Mouse (Mus musculus) G1E (cell line): ENCODE data around the gene Ppm1h. TPM values are rescaled to one million over a fixed set of nuclear protein-coding genes. Genes with fewer than 3 reads are reported as not detected.

Experiments
- ATAC-seq: 2 replicates; pipeline ENCODE4 v1.8.0; 2016; ENCODE audit warnings: mild to moderate bottlenecking; ENCODE audit not compliant: insufficient number of reproducible peaks, poor library complexity, low FRiP score, severe bottlenecking; ENCODE audit errors: extremely low read depth
- DNase-seq: peaks from one replicate; pipeline ENCODE4 v3.0.0; 2012; ENCODE audit warnings: low spot score
- H3K27me3 ChIP-seq: 2 replicates; pipeline ENCODE4 v1.6.1; 2012; ENCODE audit warnings: mild to moderate bottlenecking, low read length, inconsistent platforms; ENCODE audit not compliant: insufficient read depth
- H3K36me3 ChIP-seq: replicated peaks from 2 replicates; pipeline ENCODE3; 2012; ENCODE audit warnings: mild to moderate bottlenecking, inconsistent platforms
- H3K4me1 ChIP-seq: 2 replicates; pipeline ENCODE4 v1.6.1; 2012; ENCODE audit warnings: low read depth, low read length, inconsistent platforms, mixed read lengths; ENCODE audit not compliant: insufficient read depth
- H3K4me3 ChIP-seq: 2 replicates; pipeline ENCODE4 v1.5.1; 2012; ENCODE audit warnings: low read depth, mild to moderate bottlenecking, inconsistent platforms, low read length, moderate library complexity, mixed read lengths
- H3K9me3 ChIP-seq: replicated peaks from 2 replicates; pipeline ENCODE4 v1.6.1; 2012; ENCODE audit warnings: inconsistent platforms
- CTCF ChIP-seq: IDR thresholded peaks from 2 replicates; pipeline ENCODE4 v1.5.1; 2012; ENCODE audit warnings: low read depth, low read length, inconsistent platforms, mixed read lengths
- GATA1 ChIP-seq: IDR thresholded peaks from 2 replicates; pipeline ENCODE4 v1.6.1; 2012; ENCODE audit warnings: borderline replicate concordance, low read length, inconsistent platforms, mixed read lengths
- GATA2 ChIP-seq: IDR thresholded peaks from 2 replicates; pipeline ENCODE4 v1.6.1; 2012; ENCODE audit warnings: low read depth, low read length, inconsistent platforms, borderline replicate concordance
- POLR2AphosphoS5 ChIP-seq: IDR thresholded peaks from 2 replicates; pipeline ENCODE4 v1.6.1; 2012; ENCODE audit warnings: low read depth, low read length, inconsistent platforms; ENCODE audit not compliant: insufficient replicate concordance
- TAL1 ChIP-seq: conservative IDR thresholded peaks from 2 replicates; pipeline ENCODE4 v1.6.1; 2012; ENCODE audit warnings: low read depth, low read length, inconsistent platforms, mixed read lengths
- polyA plus RNA-seq: library from polyadenylated mRNA; stranded (reverse); fragments of >175 nt; gene quantifications from 2 replicates; pipeline ENCODE4 v1.2.3, GENCODE M21; 2012
- total RNA-seq, 2 experiments: library from RNA; stranded (forward) in 1 of 2; stranded (reverse) in 1 of 2; fragments of 200-1000 nt in 1 of 2; fragments of >200 nt in 1 of 2; fragmentation: Nextera tagmentation in 1 of 2; gene quantifications; 2 replicates each; pipeline ENCODE4 v1.2.3; 2014 to 2017

Ppm1h gene
- total and polyA plus RNA-seq, 3 experiments, result 0.27 TPM; not detected in 2

DNA sequence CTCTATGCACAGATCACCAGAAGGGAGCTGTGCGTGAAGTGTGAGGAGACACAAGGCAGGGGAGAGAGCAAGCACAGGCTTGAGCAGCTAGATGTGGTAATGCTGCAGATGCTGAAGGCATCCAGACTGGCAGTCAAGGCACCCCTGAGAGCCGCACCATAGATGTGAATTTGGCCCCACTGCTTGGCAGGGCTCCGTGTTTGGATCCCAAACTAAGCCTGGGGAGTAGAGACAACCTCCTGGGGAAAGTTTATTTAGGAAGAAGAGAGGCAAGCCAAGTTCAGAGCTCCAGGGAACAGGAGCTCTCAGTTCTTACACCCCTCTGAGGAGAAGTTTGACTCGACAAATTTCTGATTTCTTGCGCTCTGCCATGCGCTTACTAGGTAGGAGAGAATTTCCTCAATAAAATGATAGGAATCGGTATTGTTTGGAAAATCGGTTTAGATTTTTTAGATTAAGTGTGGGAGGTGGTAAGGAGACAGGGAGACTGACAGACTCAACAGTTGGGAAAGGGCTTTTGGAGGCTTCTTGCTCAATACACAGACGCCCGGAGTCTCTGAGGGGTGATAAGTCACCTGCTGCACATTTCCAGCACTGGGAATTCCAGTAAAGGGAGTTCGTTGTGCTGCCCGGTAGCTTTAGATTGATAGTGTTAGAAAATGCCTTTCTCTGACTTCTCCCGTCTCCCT is 89.8 kb downstream of the Ppm1h start:
- ATAC-seq (no peak), DNase-seq (no peak)
- Histone ChIP-seq H3K9me3 (peaks cover 39% of the 10 kb centered on the region), H3K4me1 (no peaks in the 10 kb centered on the region), H3K36me3 (no peaks in the 10 kb centered on the region), H3K4me3 (no peak overlapping the region), H3K27me3 (no peaks in the 10 kb centered on the region)
- no peak for TF ChIP-seq CTCF
- TF ChIP-seq TAL1, result no peak
- no peak for TF ChIP-seq POLR2AphosphoS5
- no peak for TF ChIP-seq GATA1
- TF ChIP-seq GATA2, result no peak

DNA sequence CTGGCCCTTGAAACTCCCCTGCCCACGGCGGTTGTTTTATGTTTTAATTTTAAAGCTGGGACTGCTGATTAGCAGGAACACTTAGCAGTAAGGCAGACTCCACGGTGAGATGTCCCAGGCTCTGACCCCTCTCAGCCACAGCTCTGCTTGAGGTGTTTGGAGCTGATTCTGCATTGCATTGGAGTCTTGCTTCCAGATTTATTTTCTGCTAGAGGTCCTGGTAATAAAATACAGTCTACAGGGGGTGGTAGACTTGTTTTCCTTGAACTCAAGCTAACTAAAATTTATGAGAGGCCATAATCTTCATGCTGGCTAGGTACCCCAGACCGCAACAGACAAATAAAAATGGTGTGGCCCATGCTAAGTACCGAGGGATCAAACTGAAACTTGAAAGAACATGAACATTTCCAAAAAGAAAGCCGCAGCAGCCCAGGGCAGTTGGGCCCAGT is 90.4 kb downstream of the Ppm1h start:
- TF ChIP-seq CTCF, result no peak
- TF ChIP-seq GATA2, result no peak
- TF ChIP-seq GATA1, result no peak
- no peak for TF ChIP-seq POLR2AphosphoS5
- TF ChIP-seq TAL1, result no peak
- ATAC-seq (no peak), DNase-seq (no peak)
- peaks cover 39% of the 10 kb centered on the region for H3K9me3 ChIP-seq
- H3K4me1 ChIP-seq, result no peaks in the 10 kb centered on the region
- no peaks in the 10 kb centered on the region for H3K27me3 ChIP-seq
- H3K4me3 ChIP-seq, result no peak overlapping the region
- no peaks in the 10 kb centered on the region for H3K36me3 ChIP-seq

DNA sequence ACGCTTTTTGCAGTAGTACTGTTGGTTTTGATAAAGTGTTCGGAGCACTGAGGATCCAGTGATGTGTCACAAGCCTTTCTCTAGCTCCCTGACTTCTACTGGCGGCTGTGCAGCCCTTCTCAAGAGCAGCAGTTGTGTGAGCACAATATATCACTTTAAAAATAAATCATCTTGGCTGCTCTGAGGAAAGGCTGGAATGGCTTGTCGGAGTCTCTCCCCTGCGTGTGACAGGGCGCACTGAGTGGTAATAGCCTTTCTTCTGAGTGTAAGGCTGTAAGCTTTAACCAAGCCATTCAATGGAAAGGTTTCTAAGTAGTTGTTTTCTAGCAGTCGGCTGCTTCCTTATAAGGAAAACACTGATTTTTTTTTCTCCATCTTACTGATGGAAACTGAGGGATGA is 91.8 kb downstream of the Ppm1h start:
- no peak for ATAC-seq
- Histone ChIP-seq H3K4me3 (no peak overlapping the region), H3K27me3 (no peaks in the 10 kb centered on the region), H3K36me3 (no peaks in the 10 kb centered on the region), H3K9me3 (peaks cover 43% of the 10 kb centered on the region), H3K4me1 (no peaks in the 10 kb centered on the region)
- TF ChIP-seq CTCF (no peak), TAL1 (no peak), POLR2AphosphoS5 (no peak), GATA1 (no peak), GATA2 (no peak)
- DNase-seq, result no peak

DNA sequence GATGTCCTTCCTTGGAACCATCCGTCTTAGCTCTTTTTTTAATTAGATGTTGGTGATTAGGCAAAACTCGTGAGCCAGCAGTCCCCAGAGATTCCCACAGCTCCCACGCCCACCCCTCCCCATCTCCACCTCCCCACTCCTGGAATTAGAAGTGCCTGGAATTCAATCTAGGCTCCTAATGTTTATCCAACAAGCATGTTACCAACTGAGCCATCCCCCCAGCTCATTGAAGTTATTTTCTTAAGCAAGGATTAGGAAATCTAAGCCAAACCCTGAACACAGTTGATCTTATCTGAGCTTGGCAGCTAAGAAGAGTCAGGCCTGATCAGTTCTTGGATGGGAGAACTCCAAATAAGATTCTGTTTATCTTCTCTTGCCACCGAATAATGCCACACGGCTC is 92.4 kb downstream of the Ppm1h start:
- H3K4me1 ChIP-seq, result no peaks in the 10 kb centered on the region
- H3K4me3 ChIP-seq, result no peak overlapping the region
- no peak for TF ChIP-seq GATA1

DNA sequence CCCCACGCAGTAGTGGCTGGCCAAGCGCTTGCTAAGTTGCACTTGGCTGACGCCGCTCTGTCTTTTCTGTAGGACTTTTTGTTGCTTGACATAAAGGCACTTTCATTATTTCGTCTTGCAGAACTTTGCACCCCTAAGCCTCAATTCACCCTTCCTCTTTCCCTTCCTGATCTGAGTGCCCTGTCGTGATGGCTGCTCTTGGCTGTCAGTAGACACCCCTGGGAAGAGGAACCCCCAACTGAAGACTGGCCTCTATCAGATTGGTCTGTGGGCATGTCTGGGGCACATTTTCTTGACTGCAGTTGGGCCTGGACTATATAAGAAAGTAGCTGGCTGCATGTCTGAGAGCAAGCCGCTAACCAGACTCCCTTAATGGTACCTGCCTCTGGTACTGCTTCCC is 95.6 kb downstream of the Ppm1h start:
- ATAC-seq, result no peak
- Histone ChIP-seq H3K4me1 (no peaks in the 10 kb centered on the region), H3K27me3 (no peaks in the 10 kb centered on the region), H3K4me3 (no peak overlapping the region), H3K36me3 (no peaks in the 10 kb centered on the region), H3K9me3 (peaks cover 43% of the 10 kb centered on the region)
- no peak for DNase-seq
- TF ChIP-seq POLR2AphosphoS5 (no peak), GATA2 (no peak), TAL1 (no peak), GATA1 (no peak), CTCF (no peak)

More for the DNA sequence above, 92.4 kb downstream of the Ppm1h start:
- DNase-seq (no peak), ATAC-seq (no peak)
- Histone ChIP-seq H3K27me3 (no peaks in the 10 kb centered on the region), H3K36me3 (no peaks in the 10 kb centered on the region), H3K9me3 (peaks cover 47% of the 10 kb centered on the region)

DNA sequence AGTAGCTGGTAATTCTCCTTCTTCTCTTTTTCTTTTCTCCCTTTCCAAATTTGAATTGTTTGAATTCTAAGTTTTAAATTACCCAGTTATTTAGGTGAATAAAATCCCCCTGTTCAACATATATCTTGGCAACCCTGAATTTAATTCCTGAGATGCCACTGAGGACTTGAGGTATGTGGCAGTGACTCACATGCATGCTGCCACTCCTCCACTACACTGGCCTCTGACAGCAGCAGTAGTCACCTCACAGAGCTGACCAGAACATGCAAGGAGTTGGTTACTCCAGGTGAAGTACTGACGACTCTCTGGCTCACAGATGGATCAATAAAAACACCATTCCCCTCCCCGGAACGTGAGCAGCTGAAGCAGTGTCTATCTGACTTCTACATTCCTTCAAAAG is 98.9 kb downstream of the Ppm1h start:
- H3K36me3 ChIP-seq, result no peaks in the 10 kb centered on the region
- no peaks in the 10 kb centered on the region for H3K4me1 ChIP-seq
- no peaks in the 10 kb centered on the region for H3K27me3 ChIP-seq
- TF ChIP-seq GATA2 (no peak), TAL1 (no peak), CTCF (no peak), GATA1 (no peak), POLR2AphosphoS5 (no peak)
- ATAC-seq, result no peak
- peaks cover 53% of the 10 kb centered on the region for H3K9me3 ChIP-seq
- no peak for DNase-seq
- no peak overlapping the region for H3K4me3 ChIP-seq

DNA sequence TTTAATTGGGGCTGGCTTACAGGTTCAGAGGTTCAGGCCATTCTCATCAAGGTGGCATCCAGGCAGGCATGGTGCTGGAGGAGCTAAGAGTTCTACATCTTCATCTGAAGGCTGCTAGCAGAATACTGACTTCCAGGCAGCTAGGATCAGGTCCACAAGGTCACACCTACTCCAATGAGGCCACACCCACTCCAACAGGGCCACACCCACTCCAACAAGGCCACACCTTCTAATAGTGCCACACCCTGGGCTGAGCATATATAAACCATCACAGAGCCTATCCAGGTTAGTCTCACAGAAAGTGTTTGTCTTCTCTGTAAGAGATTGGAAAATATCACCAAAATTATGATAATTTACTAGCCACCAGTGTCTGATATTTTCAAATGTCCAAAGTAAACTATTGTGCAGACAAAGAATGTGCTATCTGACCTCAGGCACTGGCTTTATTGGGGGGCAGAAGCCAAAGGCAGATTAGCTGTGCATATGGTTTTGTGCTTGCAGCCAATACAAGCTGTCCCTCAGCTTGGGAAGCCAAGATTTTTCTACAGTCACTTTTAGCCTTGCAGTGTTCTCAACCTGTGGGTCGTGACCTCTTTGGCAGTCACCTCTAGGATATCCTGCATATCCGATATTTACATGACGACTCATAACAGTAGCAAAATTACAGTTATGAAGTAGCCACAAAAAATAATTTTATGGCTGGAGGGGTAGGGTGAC is 99.5 kb downstream of the Ppm1h start:
- Histone ChIP-seq H3K27me3 (no peaks in the 10 kb centered on the region), H3K4me1 (no peaks in the 10 kb centered on the region), H3K4me3 (no peak overlapping the region), H3K9me3 (peaks cover 51% of the 10 kb centered on the region), H3K36me3 (no peaks in the 10 kb centered on the region)
- no peak for ATAC-seq
- no peak for DNase-seq
- TF ChIP-seq TAL1, result no peak
